Mouse (Mus musculus): ENCODE data around the gene Vmn1r112. TPM values are rescaled to one million over a fixed set of nuclear protein-coding genes. Genes with fewer than 3 reads are reported as not detected.
"Not testable (repeated sequence)": the region's sequence is repeated elsewhere in the genome, so short reads cannot be mapped to it uniquely, and the experiment has no call there.

Gene Vmn1r112
- polyA plus RNA-seq (2011; ENCODE audit: insufficient read length, low read depth, missing spikeins), result not detected in 2 replicates

DNA sequence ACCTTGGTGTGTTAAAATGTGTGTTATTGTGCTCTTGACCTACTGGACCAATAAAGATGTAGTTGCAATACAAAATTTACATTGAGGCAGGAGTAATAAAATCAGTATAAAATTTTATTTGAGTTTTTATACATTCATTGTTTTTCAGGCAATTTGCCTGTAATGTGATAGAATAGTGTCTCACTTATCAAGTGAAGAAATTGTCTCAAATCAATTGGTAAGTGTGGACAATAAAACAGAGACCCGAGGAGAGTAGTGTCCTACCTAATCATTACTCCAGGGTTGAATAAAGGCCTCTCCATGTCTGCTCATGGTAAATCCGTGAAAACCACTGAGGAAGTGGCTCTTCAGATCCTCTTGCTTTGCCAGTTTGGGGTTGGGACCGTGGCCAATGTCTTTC, at the start of gene Vmn1r112:
TSS of gene Vmn1r112 (plus strand) at position 301 of the 400 bp plus-strand sequence.
- not testable (repeated sequence) for H3K4me3 ChIP-seq (ENCODE audit: insufficient read depth, low read length); H3K4me1 ChIP-seq (ENCODE audit: control insufficient read depth, insufficient read depth, low read length); H3K27ac ChIP-seq (ENCODE audit: insufficient read depth, low read length)

DNA sequence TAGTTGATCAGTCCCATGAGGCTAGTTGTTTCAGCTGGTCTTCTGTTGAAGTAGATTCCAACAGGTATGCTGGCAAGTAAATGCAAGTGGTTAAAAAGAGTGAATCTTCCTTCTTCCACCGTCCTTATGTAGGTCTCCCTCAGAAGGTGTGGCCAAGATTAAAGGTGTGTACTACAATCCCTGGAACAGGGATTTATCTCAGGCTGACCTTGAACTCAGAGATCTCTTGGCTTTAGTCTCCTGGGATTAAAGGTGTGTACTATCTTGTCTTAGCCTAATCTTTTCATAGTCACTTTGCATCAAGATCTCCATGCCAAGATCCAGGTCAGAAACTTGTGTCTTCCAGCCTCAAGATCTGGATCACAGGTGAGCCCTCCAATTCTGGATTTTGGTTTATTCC, 40.5 kb upstream of the Vmn1r112 start, which contains the start of gene Gm10668:
TSS of gene Gm10668 (minus strand) at position 101 of the 400 bp plus-strand sequence.
- not testable (repeated sequence) for H3K4me1 ChIP-seq (ENCODE audit: control insufficient read depth, insufficient read depth, low read length); H3K27ac ChIP-seq (ENCODE audit: insufficient read depth, low read length); H3K4me3 ChIP-seq (ENCODE audit: insufficient read depth, low read length)

DNA sequence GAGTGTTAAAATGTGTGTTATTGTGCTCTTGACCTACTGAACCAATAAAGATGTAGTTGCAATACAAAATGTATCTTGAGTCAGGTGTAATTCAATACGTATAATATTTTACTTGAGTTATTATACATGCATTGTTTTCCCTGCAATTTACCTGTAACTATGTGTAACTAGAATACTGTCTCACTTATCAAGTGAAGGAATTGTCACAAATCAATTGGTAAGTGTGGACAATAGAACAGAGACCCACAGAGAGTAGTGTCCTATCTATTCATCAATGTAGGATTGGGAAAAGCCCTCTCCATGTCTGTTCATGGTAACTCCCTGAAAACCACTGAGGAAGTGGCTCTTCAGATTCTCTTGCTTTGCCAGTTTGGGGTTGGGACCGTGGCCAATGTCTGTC, 16.0 kb downstream of the Vmn1r112 start, which contains the start of gene Vmn1r113:
TSS of gene Vmn1r113 (plus strand) at position 301 of the 400 bp plus-strand sequence.
- H3K27ac ChIP-seq (ENCODE audit: insufficient read depth, low read length); H3K4me1 ChIP-seq (ENCODE audit: control insufficient read depth, insufficient read depth, low read length); H3K4me3 ChIP-seq (ENCODE audit: insufficient read depth, low read length): not testable (repeated sequence)

DNA sequence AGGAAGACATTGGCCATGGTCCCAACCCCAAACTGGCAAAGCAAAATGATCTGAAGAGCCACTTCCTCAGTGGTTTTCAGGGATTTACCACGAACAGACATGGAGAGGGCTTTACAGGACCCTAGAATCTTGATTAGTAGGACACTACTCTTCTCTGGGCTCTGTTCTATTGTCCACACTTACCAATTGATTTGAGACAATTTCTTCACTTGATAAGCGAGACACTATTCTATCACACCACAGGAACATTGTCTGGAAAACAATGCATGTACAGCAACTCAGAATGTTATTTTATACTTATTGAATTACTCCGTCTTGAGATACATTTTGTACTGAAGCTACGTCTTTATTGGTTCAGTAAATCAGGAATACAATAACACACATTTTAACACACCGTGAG, 41.1 kb downstream of the Vmn1r112 start, which contains the start of gene Vmn1r114:
TSS of gene Vmn1r114 (minus strand) at position 101 of the 400 bp plus-strand sequence.
- not testable (repeated sequence) for H3K27ac ChIP-seq (ENCODE audit: insufficient read depth, low read length); H3K4me3 ChIP-seq (ENCODE audit: insufficient read depth, low read length); H3K4me1 ChIP-seq (ENCODE audit: control insufficient read depth, insufficient read depth, low read length)

Other genes starting within 250 kb of the Vmn1r112 start
- gene Vmn1r104, start 237.3 kb upstream of the Vmn1r112 start, polyA plus RNA-seq (2011; ENCODE audit: insufficient read length, low read depth, missing spikeins), result not detected in 2 replicates
- gene Gm5726, start 225.4 kb upstream of the Vmn1r112 start, polyA plus RNA-seq (2011; ENCODE audit: insufficient read length, low read depth, missing spikeins), result not detected in 2 replicates
- gene Gm4141, start 194.9 kb upstream of the Vmn1r112 start, polyA plus RNA-seq (2011; ENCODE audit: insufficient read length, low read depth, missing spikeins), result not detected in 2 replicates
- gene Gm4513, start 172.2 kb upstream of the Vmn1r112 start, polyA plus RNA-seq (2011; ENCODE audit: insufficient read length, low read depth, missing spikeins), result not detected in 2 replicates
- not detected in 2 replicates for gene Vmn1r107, start 102.3 kb upstream of the Vmn1r112 start, polyA plus RNA-seq (2011; ENCODE audit: insufficient read length, low read depth, missing spikeins)
- gene Vmn1r111, start 68.0 kb upstream of the Vmn1r112 start, polyA plus RNA-seq (2011; ENCODE audit: insufficient read length, low read depth, missing spikeins), result not detected in 2 replicates
- gene Gm10668, start 40.6 kb upstream of the Vmn1r112 start, polyA plus RNA-seq (2011; ENCODE audit: insufficient read length, low read depth, missing spikeins), result not detected in 2 replicates
- not detected in 2 replicates for gene Vmn1r113, start 16.1 kb downstream of the Vmn1r112 start, polyA plus RNA-seq (2011; ENCODE audit: insufficient read length, low read depth, missing spikeins)
- gene Vmn1r114, start 41.0 kb downstream of the Vmn1r112 start, polyA plus RNA-seq (2011; ENCODE audit: insufficient read length, low read depth, missing spikeins), result not detected in 2 replicates
- gene Vmn1r115, start 73.8 kb downstream of the Vmn1r112 start, polyA plus RNA-seq (2011; ENCODE audit: insufficient read length, low read depth, missing spikeins), result not detected in 2 replicates
- gene Vmn1r116, start 101.1 kb downstream of the Vmn1r112 start, polyA plus RNA-seq (2011; ENCODE audit: insufficient read length, low read depth, missing spikeins), result not detected in 2 replicates
- not detected in 2 replicates for gene Vmn1r117, start 112.9 kb downstream of the Vmn1r112 start, polyA plus RNA-seq (2011; ENCODE audit: insufficient read length, low read depth, missing spikeins)
- gene Vmn1r118, start 141.2 kb downstream of the Vmn1r112 start, polyA plus RNA-seq (2011; ENCODE audit: insufficient read length, low read depth, missing spikeins), result not detected in 2 replicates
- gene Vmn1r119, start 241.3 kb downstream of the Vmn1r112 start, polyA plus RNA-seq (2011; ENCODE audit: insufficient read length, low read depth, missing spikeins), result not detected in 2 replicates